Mouse (Mus musculus): ENCODE data around the gene Nfib. TPM values are rescaled to one million over a fixed set of nuclear protein-coding genes. Genes with fewer than 3 reads are reported as not detected.

The Nfib gene
- polyA plus RNA-seq, 1 experiment from 2014 or later: 9.5 TPM

GRCm38 (mm10) chr4:82643022-82643733, 62.4 kb downstream of the Nfib start:
- no peak overlapping the region for H3K4me2 ChIP-seq
- H3K27ac ChIP-seq: no peak overlapping the region
- H3K27me3 ChIP-seq (replicated peaks): no peaks in the 10 kb centered on the region
- no peaks in the 10 kb centered on the region for H3K9me3 ChIP-seq (replicated peaks)
- H3K4me1 ChIP-seq: no peaks in the 10 kb centered on the region
- 47% methylated on average over 6 of the region's 6 CpGs for WGBS (ENCODE audit: insufficient replicate concordance)
- no peak for ATAC-seq
- no peak overlapping the region for H3K9ac ChIP-seq
- H3K36me3 ChIP-seq: no peaks in the 10 kb centered on the region
- no peak overlapping the region for H3K4me3 ChIP-seq

- Histone ChIP-seq H3K4me2 (no peak overlapping the region), H3K27me3 (replicated peaks) (no peaks in the 10 kb centered on the region), H3K4me1 (no peaks in the 10 kb centered on the region), H3K9me3 (replicated peaks) (no peaks in the 10 kb centered on the region), H3K36me3 (no peaks in the 10 kb centered on the region), H3K27ac (no peak overlapping the region), H3K4me3 (no peak overlapping the region), H3K9ac (no peak overlapping the region)
- 64% methylated on average over 5 of the region's 5 CpGs for WGBS (ENCODE audit: insufficient replicate concordance)
- ATAC-seq: no peak
These were observed 64.4 kb downstream of the Nfib start for GRCm38 (mm10) chr4:82641066-82641680.

GRCm38 (mm10) chr4:82638251-82638650, 67.3 kb downstream of the Nfib start:
- Histone ChIP-seq H3K9ac (no peak overlapping the region), H3K9me3 (replicated peaks) (no peaks in the 10 kb centered on the region), H3K36me3 (no peaks in the 10 kb centered on the region), H3K4me3 (no peak overlapping the region), H3K27me3 (replicated peaks) (no peaks in the 10 kb centered on the region), H3K4me1 (no peaks in the 10 kb centered on the region), H3K27ac (no peak overlapping the region), H3K4me2 (no peak overlapping the region)
- 78% methylated on average over 9 of the region's 9 CpGs for WGBS (ENCODE audit: insufficient replicate concordance)
- ATAC-seq: no peak

GRCm38 (mm10) chr4:82637633-82638032, 67.9 kb downstream of the Nfib start:
- Histone ChIP-seq H3K27ac (no peak overlapping the region), H3K4me3 (no peak overlapping the region), H3K4me2 (no peak overlapping the region), H3K9ac (no peak overlapping the region), H3K36me3 (no peaks in the 10 kb centered on the region), H3K27me3 (replicated peaks) (no peaks in the 10 kb centered on the region), H3K9me3 (replicated peaks) (no peaks in the 10 kb centered on the region), H3K4me1 (no peaks in the 10 kb centered on the region)
- 70% methylated on average over 4 of the region's 4 CpGs for WGBS (ENCODE audit: insufficient replicate concordance)
- no peak for ATAC-seq

GRCm38 (mm10) chr4:82636658-82637057, 68.9 kb downstream of the Nfib start:
- no peak overlapping the region for H3K9ac ChIP-seq
- 67% methylated on average over 5 of the region's 5 CpGs for WGBS (ENCODE audit: insufficient replicate concordance)
- H3K4me2 ChIP-seq: no peak overlapping the region
- ATAC-seq: no peak
- H3K9me3 ChIP-seq (replicated peaks): no peaks in the 10 kb centered on the region
- no peaks in the 10 kb centered on the region for H3K27me3 ChIP-seq (replicated peaks)
- no peaks in the 10 kb centered on the region for H3K36me3 ChIP-seq
- H3K4me3 ChIP-seq: no peak overlapping the region
- no peak overlapping the region for H3K27ac ChIP-seq
- H3K4me1 ChIP-seq: no peaks in the 10 kb centered on the region

GRCm38 (mm10) chr4:82635881-82636280, 69.7 kb downstream of the Nfib start:
- H3K27ac ChIP-seq: no peak overlapping the region
- WGBS (ENCODE audit: insufficient replicate concordance): 52% methylated on average over 5 of the region's 5 CpGs
- ATAC-seq: no peak
- no peaks in the 10 kb centered on the region for H3K36me3 ChIP-seq
- no peaks in the 10 kb centered on the region for H3K9me3 ChIP-seq (replicated peaks)
- no peaks in the 10 kb centered on the region for H3K4me1 ChIP-seq
- H3K27me3 ChIP-seq (replicated peaks): no peaks in the 10 kb centered on the region
- H3K4me2 ChIP-seq: no peak overlapping the region
- H3K9ac ChIP-seq: no peak overlapping the region
- no peak overlapping the region for H3K4me3 ChIP-seq

GRCm38 (mm10) chr4:82635118-82635517, 70.4 kb downstream of the Nfib start:
- Histone ChIP-seq H3K36me3 (no peaks in the 10 kb centered on the region), H3K9ac (no peak overlapping the region), H3K4me3 (no peak overlapping the region), H3K27ac (no peak overlapping the region), H3K4me1 (no peaks in the 10 kb centered on the region), H3K9me3 (replicated peaks) (no peaks in the 10 kb centered on the region), H3K27me3 (replicated peaks) (no peaks in the 10 kb centered on the region), H3K4me2 (no peak overlapping the region)
- WGBS (ENCODE audit: insufficient replicate concordance): 83% methylated on average over 11 of the region's 11 CpGs
- ATAC-seq: no peak

GRCm38 (mm10) chr4:82634365-82634764, 71.2 kb downstream of the Nfib start:
- Histone ChIP-seq H3K36me3 (no peaks in the 10 kb centered on the region), H3K27ac (no peak overlapping the region), H3K27me3 (replicated peaks) (no peaks in the 10 kb centered on the region), H3K9ac (no peak overlapping the region), H3K4me2 (no peak overlapping the region), H3K4me1 (no peaks in the 10 kb centered on the region), H3K4me3 (no peak overlapping the region), H3K9me3 (replicated peaks) (no peaks in the 10 kb centered on the region)
- ATAC-seq: no peak
- WGBS (ENCODE audit: insufficient replicate concordance): 74% methylated on average over 7 of the region's 7 CpGs

GRCm38 (mm10) chr4:82624285-82625045, 81.1 kb downstream of the Nfib start:
- Histone ChIP-seq H3K4me3 (no peak overlapping the region), H3K9me3 (replicated peaks) (no peaks in the 10 kb centered on the region), H3K27me3 (replicated peaks) (no peaks in the 10 kb centered on the region), H3K4me2 (no peak overlapping the region), H3K36me3 (no peaks in the 10 kb centered on the region), H3K9ac (no peak overlapping the region), H3K27ac (no peak overlapping the region), H3K4me1 (peaks cover 11% of the 10 kb centered on the region; the same call in 1 of the 2 replicates)
- WGBS (ENCODE audit: insufficient replicate concordance): 56% methylated on average over 8 of the region's 8 CpGs
- ATAC-seq: no peak

GRCm38 (mm10) chr4:82623835-82624234, 81.7 kb downstream of the Nfib start:
- peaks cover 11% of the 10 kb centered on the region; the same call in 1 of the 2 replicates for H3K4me1 ChIP-seq
- ATAC-seq: no peak
- WGBS (ENCODE audit: insufficient replicate concordance): 28% methylated on average over 4 of the region's 4 CpGs
- no peaks in the 10 kb centered on the region for H3K27me3 ChIP-seq (replicated peaks)
- H3K4me3 ChIP-seq: no peak overlapping the region
- H3K27ac ChIP-seq: no peak overlapping the region
- H3K4me2 ChIP-seq: no peak overlapping the region
- H3K9me3 ChIP-seq (replicated peaks): no peaks in the 10 kb centered on the region
- no peak overlapping the region for H3K9ac ChIP-seq
- no peaks in the 10 kb centered on the region for H3K36me3 ChIP-seq

GRCm38 (mm10) chr4:82623081-82623538, 82.4 kb downstream of the Nfib start:
- peaks cover 11% of the 10 kb centered on the region; the same call in 1 of the 2 replicates for H3K4me1 ChIP-seq
- no peaks in the 10 kb centered on the region for H3K27me3 ChIP-seq (replicated peaks)
- no peak for ATAC-seq
- H3K27ac ChIP-seq: no peak overlapping the region
- H3K9me3 ChIP-seq (replicated peaks): no peaks in the 10 kb centered on the region
- WGBS (ENCODE audit: insufficient replicate concordance): 67% methylated on average over 12 of the region's 12 CpGs
- no peaks in the 10 kb centered on the region for H3K36me3 ChIP-seq
- no peak overlapping the region for H3K9ac ChIP-seq
- no peak overlapping the region for H3K4me2 ChIP-seq
- H3K4me3 ChIP-seq: no peak overlapping the region

GRCm38 (mm10) chr4:82622321-82622836, 83.2 kb downstream of the Nfib start:
- H3K36me3 ChIP-seq: no peaks in the 10 kb centered on the region
- ATAC-seq: no peak
- no peaks in the 10 kb centered on the region for H3K27me3 ChIP-seq (replicated peaks)
- no peak overlapping the region for H3K4me2 ChIP-seq
- H3K9me3 ChIP-seq (replicated peaks): no peaks in the 10 kb centered on the region
- no peak overlapping the region for H3K27ac ChIP-seq
- H3K4me1 ChIP-seq: peaks cover 11% of the 10 kb centered on the region; the same call in 1 of the 2 replicates
- H3K9ac ChIP-seq: no peak overlapping the region
- no peak overlapping the region for H3K4me3 ChIP-seq
- 6% methylated on average over 3 of the region's 3 CpGs for WGBS (ENCODE audit: insufficient replicate concordance)
